Mouse (Mus musculus): ENCODE data around the gene Mapk1ip1l. TPM values are rescaled to one million over a fixed set of nuclear protein-coding genes. Genes with fewer than 3 reads are reported as not detected.

The Mapk1ip1l gene
- polyA plus RNA-seq, 1 experiment = 29.6 TPM

GRCm38 (mm10) chr14:47334819-47335218 is 36.8 kb downstream of the Mapk1ip1l start:
- Histone ChIP-seq H3K27ac (ENCODE audit: control insufficient read depth, insufficient read depth, low read depth, low read length, poor library complexity) (no peak overlapping the region), H3K4me1 (ENCODE audit: control insufficient read depth, insufficient read depth, low read length) (no peaks in the 10 kb centered on the region), H3K4me3 (replicated peaks; ENCODE audit: control insufficient read depth, low read depth, low read length) (no peak overlapping the region)
- WGBS = 84% methylated on average over 4 of the region's 4 CpGs
- TF ChIP-seq POLR2A (IDR thresholded peaks at IDR 0.05; ENCODE audit: borderline replicate concordance, control insufficient read depth, low read depth, low read length) (no peak), CTCF (IDR thresholded peaks at IDR 0.05; ENCODE audit: control insufficient read depth, insufficient read depth, low read length) (peak; percentile 71)

GRCm38 (mm10) chr14:47335300-47335699 is 37.2 kb downstream of the Mapk1ip1l start:
- Histone ChIP-seq H3K4me3 (replicated peaks; ENCODE audit: control insufficient read depth, low read depth, low read length) (no peak overlapping the region), H3K27ac (ENCODE audit: control insufficient read depth, insufficient read depth, low read depth, low read length, poor library complexity) (no peak overlapping the region), H3K4me1 (ENCODE audit: control insufficient read depth, insufficient read depth, low read length) (no peaks in the 10 kb centered on the region)
- TF ChIP-seq CTCF (IDR thresholded peaks at IDR 0.05; ENCODE audit: control insufficient read depth, insufficient read depth, low read length) = no peak
- TF ChIP-seq POLR2A (IDR thresholded peaks at IDR 0.05; ENCODE audit: borderline replicate concordance, control insufficient read depth, low read depth, low read length) = no peak
- WGBS = 78% methylated on average over 3 of the region's 3 CpGs

- no peak overlapping the region for H3K4me3 ChIP-seq (replicated peaks; ENCODE audit: control insufficient read depth, low read depth, low read length)
- no peak overlapping the region for H3K27ac ChIP-seq (ENCODE audit: control insufficient read depth, insufficient read depth, low read depth, low read length, poor library complexity)
- TF ChIP-seq CTCF (IDR thresholded peaks at IDR 0.05; ENCODE audit: control insufficient read depth, insufficient read depth, low read length) (no peak), POLR2A (IDR thresholded peaks at IDR 0.05; ENCODE audit: borderline replicate concordance, control insufficient read depth, low read depth, low read length) (no peak)
- 80% methylated on average over 10 of the region's 10 CpGs for WGBS
- H3K4me1 ChIP-seq (ENCODE audit: control insufficient read depth, insufficient read depth, low read length) = no peaks in the 10 kb centered on the region
Measured at GRCm38 (mm10) chr14:47340231-47340925, 42.3 kb downstream of the Mapk1ip1l start.

- Histone ChIP-seq H3K4me3 (replicated peaks; ENCODE audit: control insufficient read depth, low read depth, low read length) (no peak overlapping the region), H3K27ac (ENCODE audit: control insufficient read depth, insufficient read depth, low read depth, low read length, poor library complexity) (no peak overlapping the region), H3K4me1 (ENCODE audit: control insufficient read depth, insufficient read depth, low read length) (no peaks in the 10 kb centered on the region)
- WGBS = 49% methylated on average over 4 of the region's 4 CpGs
- no peak for TF ChIP-seq POLR2A (IDR thresholded peaks at IDR 0.05; ENCODE audit: borderline replicate concordance, control insufficient read depth, low read depth, low read length)
- TF ChIP-seq CTCF (IDR thresholded peaks at IDR 0.05; ENCODE audit: control insufficient read depth, insufficient read depth, low read length) = no peak
Measured at GRCm38 (mm10) chr14:47341811-47342291, 43.8 kb downstream of the Mapk1ip1l start.

GRCm38 (mm10) chr14:47346715-47347114 is 48.6 kb downstream of the Mapk1ip1l start:
- no peak for TF ChIP-seq CTCF (IDR thresholded peaks at IDR 0.05; ENCODE audit: control insufficient read depth, insufficient read depth, low read length)
- TF ChIP-seq POLR2A (IDR thresholded peaks at IDR 0.05; ENCODE audit: borderline replicate concordance, control insufficient read depth, low read depth, low read length) = no peak
- Histone ChIP-seq H3K4me3 (replicated peaks; ENCODE audit: control insufficient read depth, low read depth, low read length) (no peak overlapping the region), H3K27ac (ENCODE audit: control insufficient read depth, insufficient read depth, low read depth, low read length, poor library complexity) (no peak overlapping the region), H3K4me1 (ENCODE audit: control insufficient read depth, insufficient read depth, low read length) (no peaks in the 10 kb centered on the region; the same call in 1 of the 2 replicates)
- 77% methylated on average over 1 of the region's 1 CpGs for WGBS

- H3K27ac ChIP-seq (ENCODE audit: control insufficient read depth, insufficient read depth, low read depth, low read length, poor library complexity) = no peak overlapping the region
- no peak for TF ChIP-seq POLR2A (IDR thresholded peaks at IDR 0.05; ENCODE audit: borderline replicate concordance, control insufficient read depth, low read depth, low read length)
- TF ChIP-seq CTCF (IDR thresholded peaks at IDR 0.05; ENCODE audit: control insufficient read depth, insufficient read depth, low read length) = no peak
- no peak overlapping the region for H3K4me3 ChIP-seq (replicated peaks; ENCODE audit: control insufficient read depth, low read depth, low read length)
- H3K4me1 ChIP-seq (ENCODE audit: control insufficient read depth, insufficient read depth, low read length) = peaks cover 7% of the 10 kb centered on the region
- WGBS = 64% methylated on average over 2 of the region's 2 CpGs
Measured at GRCm38 (mm10) chr14:47350974-47351373, 52.9 kb downstream of the Mapk1ip1l start.

GRCm38 (mm10) chr14:47352272-47352671 is 54.2 kb downstream of the Mapk1ip1l start:
- H3K27ac ChIP-seq (ENCODE audit: control insufficient read depth, insufficient read depth, low read depth, low read length, poor library complexity) = no peak overlapping the region
- TF ChIP-seq POLR2A (IDR thresholded peaks at IDR 0.05; ENCODE audit: borderline replicate concordance, control insufficient read depth, low read depth, low read length) (no peak), CTCF (IDR thresholded peaks at IDR 0.05; ENCODE audit: control insufficient read depth, insufficient read depth, low read length) (no peak)
- H3K4me3 ChIP-seq (replicated peaks; ENCODE audit: control insufficient read depth, low read depth, low read length) = no peak overlapping the region
- 93% methylated on average over 10 of the region's 10 CpGs for WGBS
- peaks cover 7% of the 10 kb centered on the region for H3K4me1 ChIP-seq (ENCODE audit: control insufficient read depth, insufficient read depth, low read length)

- TF ChIP-seq CTCF (IDR thresholded peaks at IDR 0.05; ENCODE audit: control insufficient read depth, insufficient read depth, low read length) (no peak), POLR2A (IDR thresholded peaks at IDR 0.05; ENCODE audit: borderline replicate concordance, control insufficient read depth, low read depth, low read length) (no peak)
- H3K27ac ChIP-seq (ENCODE audit: control insufficient read depth, insufficient read depth, low read depth, low read length, poor library complexity) = no peak overlapping the region; the same call in 1 of the 2 replicates
- no peak overlapping the region for H3K4me3 ChIP-seq (replicated peaks; ENCODE audit: control insufficient read depth, low read depth, low read length)
- WGBS = 63% methylated on average over 4 of the region's 4 CpGs
- H3K4me1 ChIP-seq (ENCODE audit: control insufficient read depth, insufficient read depth, low read length) = peaks cover 7% of the 10 kb centered on the region
Measured at GRCm38 (mm10) chr14:47353240-47353639, 55.2 kb downstream of the Mapk1ip1l start.
